Mouse (Mus musculus): ENCODE results near the gene Ripor1.

Ripor1 gene

DNA sequence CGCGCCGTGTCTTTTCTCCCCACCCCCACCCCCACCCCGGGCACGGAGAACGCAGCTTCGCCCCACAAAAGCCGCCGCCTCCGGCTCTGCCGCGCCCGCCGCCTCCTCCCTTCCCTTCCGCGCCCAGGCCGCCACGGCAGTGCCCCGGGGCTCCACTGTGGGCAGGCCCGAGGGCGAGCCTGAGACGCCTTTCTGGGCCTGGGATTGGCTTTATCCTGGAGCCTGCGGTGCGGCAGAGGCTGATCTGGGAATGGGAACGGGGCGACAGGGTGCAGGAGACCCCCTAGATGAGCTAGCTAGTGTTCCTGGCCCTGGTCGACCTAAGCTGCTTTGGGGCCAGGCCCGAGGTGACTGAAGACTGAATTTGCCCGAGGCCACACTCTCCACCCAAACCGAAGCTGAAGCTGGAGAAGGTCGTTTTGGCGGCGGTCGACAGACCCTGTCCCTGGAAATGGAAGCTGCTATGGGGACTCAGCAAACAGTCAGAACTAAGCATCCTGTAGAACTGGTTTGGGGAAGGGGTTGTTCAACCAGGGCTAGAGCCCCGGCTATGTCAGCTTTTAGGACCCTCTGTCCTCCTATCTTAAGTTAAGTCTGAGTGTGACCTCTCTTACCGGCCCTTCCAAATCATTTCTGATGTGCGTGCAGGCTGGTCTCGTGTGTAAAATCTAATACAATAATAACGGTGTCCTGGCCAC is 585 bp downstream of the Ripor1 start:
- DNase-seq (ENCODE audit: low read depth, low spot score) = peak; percentile 68

DNA sequence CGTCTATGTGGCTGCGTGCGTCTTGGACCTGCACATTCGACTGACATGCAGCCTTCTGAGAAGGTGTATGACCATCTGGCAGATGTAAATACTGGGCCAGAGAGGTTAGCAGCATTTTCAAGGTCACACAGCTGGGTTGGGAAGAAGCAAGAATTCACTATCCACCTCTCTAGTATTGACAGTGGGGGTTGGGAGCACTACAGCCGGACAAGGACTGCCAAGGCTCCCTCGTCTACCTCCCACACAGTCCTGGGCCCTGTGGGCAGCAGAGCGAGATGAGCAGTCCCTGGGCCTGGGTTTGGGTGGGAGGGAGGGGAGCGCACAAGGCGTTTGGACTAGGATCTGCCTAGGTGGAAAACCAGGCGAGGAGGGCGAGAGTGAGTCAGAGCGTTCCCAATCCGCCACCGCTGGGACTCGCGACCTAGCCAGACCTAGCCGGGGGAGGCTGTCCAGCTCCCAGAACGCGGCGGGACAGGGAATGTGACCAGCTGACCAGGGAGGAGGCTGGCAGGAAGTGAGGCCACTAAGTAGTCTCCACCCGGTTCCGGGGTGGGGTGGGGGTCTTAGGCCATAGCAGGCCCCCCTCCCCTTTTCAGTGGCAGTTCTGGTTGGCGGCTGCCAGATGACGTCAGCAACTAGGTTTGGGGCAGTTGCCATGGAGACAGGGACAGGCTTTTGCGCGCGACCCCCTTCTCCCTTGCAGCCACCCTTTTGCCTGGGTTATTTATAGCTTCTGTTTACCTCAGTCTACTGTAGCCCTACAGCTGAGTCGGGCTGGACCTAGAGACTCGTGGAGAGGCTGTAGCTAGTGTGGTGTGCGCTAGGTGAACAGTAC is 1.4 kb downstream of the Ripor1 start:
- peak; percentile 76 for DNase-seq (ENCODE audit: low read depth, low spot score)

DNA sequence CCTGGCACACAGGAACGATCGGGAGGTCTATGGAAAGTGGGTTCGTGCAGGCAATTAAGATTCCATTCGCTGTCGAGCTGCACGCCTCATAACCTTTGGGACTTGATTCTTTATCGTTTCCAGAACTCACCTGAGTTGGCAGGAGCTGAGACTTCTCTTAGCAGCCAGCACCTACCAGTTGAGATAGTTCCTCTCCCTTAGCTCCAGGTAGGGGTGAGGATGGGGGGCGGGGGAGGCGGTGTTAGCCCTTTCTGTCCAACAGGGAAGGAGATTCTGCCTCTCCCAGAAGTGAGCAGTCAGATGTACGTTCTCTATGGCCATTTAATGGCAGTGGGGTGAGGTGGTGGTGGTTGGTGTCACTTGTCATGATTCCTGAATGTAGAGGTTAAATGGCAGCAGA is 2.0 kb downstream of the Ripor1 start:
- no peak for DNase-seq (ENCODE audit: low read depth, low spot score)

DNA sequence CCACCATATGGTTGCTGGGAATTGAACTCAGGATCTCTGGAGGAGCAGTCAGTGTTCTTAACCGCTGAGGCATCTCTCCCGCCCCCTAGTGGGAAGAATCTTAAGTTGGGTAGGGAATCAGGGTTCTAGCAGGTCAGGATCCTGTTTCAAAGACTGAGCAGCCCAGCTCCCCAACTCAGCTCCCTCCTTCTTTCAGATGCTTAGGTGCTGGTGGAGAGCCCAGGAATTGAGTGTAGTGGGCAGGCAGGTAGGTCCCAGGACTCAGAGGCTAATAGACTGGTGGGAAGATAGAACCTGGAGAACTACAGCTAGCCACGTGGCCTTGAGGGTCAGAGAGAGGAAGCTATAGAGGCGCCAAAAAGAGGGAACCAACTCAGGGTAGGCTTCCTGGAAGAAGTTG is 2.6 kb downstream of the Ripor1 start:
- peak; percentile 78 for DNase-seq (ENCODE audit: low read depth, low spot score)

DNA sequence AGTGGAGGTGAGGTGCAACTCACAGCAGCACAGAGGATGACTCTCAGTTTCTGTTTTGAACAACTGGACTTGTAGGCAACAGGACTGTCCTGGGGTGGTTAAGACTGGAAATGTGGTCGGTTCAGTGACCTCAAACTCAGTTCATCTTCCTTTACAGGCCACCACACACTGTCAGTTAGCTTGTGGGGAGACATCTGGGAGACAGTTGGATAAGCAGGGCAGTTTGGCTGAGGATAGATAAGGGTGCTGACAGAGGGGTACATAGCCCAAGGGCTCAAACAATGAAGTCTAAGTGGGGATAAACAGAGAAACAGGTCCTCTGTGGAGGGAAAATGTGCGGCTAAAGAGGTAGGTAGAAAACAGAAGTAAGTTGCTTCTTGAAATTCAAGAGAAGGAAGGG is 4.3 kb downstream of the Ripor1 start:
- no peak for DNase-seq (ENCODE audit: low read depth, low spot score)

DNA sequence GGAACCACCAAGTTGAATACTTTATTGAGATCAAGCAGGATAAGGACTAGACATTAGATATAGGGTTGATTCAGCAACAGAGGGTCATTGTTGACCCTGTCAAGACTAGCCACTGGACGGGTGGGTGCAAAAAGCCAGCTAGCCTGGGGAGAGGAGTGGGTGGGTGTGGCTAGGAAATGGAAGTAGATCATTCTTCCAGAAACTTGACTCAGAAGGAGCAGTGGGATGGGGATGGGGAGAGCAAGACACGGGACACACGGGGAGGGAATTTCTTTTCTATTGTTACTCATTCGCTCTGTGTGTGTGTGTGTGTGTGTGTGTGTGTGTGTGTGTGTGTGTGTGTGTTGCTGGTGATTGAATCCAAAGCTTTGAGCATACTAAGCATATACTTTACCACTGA is 4.7 kb downstream of the Ripor1 start:
- no peak for DNase-seq (ENCODE audit: low read depth, low spot score)

DNA sequence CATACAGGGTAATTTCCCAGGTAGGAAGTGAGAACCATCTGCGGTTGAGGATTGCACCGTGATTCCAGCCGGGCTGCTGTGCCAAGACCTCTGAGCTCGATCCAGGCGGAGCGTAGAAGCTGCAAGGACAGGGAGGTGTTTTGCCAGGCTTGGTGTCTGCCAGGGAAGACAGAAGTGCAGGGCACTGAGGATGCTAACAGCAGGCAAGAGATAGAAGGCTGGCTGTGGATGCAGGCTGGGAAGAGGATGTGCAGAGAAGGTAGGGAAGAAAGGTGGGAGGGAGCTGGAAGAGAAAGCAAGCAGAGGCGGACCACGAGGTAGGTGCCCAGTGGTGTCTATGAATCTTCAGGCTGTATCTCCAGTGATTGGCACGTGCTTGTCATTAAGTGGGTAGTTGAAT is 6.8 kb downstream of the Ripor1 start:
- DNase-seq (ENCODE audit: low read depth, low spot score) = no peak

DNA sequence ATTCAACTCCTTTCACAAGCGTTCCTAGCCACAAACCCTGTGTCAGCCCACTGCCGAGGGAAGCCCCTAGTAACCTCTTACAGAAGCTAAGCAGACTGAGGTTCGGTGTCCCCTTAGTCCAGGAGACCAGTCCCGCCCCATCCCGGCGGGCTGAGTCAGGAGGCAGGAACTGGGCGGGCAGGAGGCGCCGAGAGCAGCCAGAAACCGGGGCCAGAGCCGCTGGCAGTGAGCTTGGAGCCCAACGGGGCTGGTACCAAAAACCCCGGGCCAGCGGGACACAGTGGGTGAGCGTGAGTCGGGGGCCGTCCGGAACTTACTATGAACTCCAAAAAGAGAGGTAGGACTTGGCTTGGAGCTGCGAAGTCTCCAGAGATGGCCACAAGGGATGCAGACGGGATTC is 8.0 kb downstream of the Ripor1 start:
- DNase-seq (ENCODE audit: low read depth, low spot score) = peak; percentile 27

DNA sequence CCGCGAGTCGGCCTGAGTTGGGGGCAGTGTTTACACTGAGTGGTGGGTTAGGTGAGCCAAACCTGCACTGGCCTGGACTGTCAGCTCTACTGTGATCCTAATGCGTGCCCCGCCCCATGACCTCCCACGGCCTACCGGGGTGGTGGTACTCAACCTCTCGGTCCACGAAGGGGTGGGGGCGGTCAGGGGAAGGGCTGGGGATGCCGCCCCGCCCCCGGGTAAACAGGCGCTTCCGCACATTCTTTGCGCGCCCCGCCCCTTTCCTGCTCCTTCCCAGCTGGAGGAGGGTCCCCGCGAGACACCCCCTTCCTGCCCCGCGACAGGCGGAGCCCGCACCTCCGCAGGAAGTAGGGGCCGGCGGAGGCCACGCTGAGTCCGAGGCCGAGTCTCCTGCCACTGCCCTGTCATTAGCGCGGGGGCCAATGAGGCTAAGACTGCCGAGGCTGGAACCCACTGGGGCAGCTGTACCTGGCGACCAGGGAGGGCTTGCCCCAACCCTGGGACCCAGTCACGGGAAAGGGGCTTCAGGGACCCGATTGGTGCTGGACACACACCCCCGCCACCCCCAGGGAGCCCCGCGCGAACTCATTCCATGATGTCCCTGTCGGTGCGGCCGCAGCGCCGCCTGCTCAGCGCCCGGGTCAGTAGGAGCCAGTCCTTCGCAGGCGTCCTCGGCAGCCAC is 8.9 kb downstream of the Ripor1 start:
- peak; percentile 66 for DNase-seq (ENCODE audit: low read depth, low spot score)

DNA sequence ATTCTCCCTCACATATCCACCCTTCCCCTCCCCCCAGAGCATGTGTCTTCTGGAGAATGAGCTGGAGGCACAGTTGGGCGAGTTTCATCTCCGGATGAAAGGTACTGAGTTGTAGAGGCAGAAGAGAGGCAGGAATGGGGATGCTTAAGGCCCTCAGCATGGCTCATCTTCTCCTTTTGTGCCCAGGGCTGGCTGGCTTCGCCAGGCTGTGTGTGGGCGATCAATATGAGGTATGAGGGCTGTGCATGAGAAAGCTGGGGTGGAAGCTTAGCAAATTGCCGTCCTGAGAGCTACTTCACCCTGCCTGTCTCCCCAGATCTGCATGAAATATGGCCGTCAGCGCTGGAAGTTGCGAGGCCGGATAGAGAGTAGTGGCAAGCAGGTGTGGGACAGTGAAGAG is 10.9 kb downstream of the Ripor1 start:
- no peak for DNase-seq (ENCODE audit: low read depth, low spot score)

DNA sequence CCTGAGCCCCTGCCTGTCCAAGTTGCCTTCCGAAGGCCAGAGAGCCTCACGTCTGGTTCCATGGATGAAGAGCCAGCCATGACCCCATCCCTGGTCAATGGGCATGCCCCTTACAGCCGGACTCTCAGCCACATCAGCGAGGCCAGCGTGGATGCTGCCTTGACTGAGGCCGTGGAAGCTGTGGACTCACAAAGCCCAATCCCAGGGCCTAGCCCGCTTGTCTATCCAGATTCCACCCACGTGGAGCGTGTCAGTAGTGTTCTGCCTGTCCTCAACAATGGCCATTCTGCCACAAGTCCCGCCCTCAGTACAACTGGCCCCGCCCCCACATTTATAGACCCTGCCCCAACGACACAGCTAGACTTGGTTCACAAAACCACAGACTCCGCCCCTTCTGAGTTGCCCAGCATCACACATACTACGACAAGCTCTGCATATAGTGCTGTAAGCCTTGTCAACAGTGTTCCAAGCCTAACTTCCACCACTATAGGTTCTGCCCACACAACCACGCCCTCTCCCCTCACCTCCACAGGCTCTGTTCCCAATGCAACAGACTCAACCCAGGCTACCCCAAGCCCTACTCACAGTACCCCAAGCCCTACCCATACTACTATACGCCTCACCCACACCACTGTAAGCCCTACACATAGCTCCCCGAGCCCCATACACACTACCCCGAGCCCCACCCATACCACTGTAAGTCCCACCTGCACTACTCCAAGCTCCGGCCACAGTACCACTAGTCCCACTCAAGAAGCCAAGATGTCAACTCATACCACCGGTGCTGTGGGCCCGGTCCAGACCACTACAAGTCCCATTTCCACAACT is 12.6 kb downstream of the Ripor1 start:
- peak; percentile 49 for DNase-seq (ENCODE audit: low read depth, low spot score)

DNA sequence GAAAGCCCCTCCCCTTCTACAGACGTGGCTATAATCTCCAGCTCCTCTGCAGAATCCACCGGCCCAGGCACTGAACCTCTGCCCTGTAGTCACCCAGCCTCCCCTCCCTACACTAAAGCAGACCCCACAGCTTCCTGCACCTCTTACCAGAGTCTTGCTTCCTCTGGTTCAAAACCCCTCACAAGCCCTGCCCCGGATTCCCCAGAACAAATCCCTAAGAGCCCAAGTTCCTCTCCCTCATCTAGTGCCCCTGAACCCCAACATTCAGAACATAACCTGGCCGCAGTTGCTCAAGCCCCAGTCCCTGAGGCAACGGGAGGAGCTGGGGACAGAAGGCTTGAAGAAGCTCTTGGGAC is 13.2 kb downstream of the Ripor1 start:
- no peak for DNase-seq (ENCODE audit: low read depth, low spot score)

DNA sequence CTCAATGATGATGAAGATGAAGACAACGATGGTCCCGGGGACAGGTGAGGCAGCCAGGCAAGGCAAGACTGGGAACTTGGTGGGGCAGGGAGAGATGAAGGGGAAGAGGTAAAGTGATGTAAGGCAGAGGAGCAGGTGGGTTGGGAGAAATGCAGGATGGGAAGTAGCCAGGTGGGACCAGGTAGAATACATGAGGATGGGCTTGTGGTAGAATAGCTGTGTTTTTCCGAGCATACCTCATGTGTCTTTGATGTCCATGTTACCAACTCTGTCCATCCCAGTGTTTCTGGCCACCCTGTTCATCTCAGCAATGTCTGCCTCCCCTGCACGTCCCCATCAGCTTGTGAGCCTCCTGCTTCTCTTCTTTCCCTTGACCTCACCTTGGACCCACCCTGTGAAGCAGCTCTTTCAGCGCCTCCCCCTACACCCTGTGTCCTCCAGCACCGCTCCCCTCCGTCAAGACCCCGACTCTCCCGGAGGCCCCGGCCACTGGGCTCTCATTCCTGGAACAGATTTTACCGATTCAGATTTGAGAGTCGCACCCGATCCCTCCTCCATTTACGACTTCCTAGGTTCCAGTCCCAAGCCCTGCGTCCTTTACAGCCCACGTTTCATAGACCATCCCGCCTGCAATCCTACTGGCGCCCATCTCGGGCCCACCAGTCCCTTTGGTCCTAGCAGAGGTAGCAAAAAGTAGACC is 14.0 kb downstream of the Ripor1 start:
- DNase-seq (ENCODE audit: low read depth, low spot score) = no peak

DNA sequence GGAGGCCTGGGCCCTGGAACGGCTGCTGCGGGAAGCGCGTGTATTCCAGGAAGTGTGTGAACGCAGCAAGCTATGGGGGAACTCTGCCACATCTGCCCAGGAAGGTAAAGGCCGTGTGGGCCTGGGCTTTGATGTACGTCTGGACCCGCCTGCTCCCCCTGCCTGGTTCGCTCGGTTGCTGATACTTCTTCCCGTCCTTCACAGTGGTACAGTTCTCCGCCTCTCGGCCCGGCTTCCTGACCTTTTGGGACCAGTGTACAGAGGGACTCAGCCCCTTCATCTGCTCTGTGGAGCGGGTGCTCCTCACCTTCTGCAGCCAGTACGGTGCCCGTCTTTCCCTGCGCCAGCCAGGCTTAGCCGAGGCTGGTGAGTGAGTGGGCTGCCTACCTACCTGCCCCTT is 15.2 kb downstream of the Ripor1 start:
- no peak for DNase-seq (ENCODE audit: low read depth, low spot score)

DNA sequence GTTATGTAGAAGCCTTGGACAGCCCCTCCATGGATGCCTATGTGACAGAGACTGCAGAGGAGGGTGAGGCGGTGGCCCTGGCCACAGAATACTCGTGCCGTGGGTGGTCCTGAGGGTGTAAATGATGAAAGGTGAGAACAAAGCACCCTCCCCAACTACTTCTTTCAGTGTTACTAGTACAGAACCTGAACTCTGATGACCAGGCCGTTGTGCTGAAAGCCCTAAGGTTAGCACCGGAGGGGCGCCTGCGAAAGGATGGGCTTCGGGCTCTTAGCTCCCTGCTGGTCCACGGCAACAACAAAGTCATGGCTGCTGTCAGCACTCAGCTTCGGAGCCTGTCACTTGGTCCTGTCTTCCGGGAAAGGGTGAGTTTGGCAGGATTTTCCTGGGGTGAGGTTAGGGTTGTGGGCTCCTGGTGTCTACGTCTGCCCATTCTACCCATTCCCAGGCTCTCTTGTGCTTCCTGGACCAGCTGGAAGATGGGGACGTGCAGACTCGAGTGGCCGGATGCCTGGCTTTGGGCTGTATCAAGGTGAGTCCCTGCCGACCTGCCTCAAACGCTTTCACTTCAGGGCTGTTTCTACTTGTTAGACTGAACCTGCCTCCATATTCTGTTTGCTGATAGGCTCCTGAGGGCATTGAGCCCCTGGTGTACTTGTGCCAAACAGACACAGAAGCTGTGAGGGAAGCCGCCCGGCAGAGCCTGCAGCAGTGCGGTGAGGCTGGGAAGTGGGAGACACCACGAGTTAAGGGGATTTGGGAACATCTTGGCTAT is 16.1 kb downstream of the Ripor1 start:
- no peak for DNase-seq (ENCODE audit: low read depth, low spot score)

DNA sequence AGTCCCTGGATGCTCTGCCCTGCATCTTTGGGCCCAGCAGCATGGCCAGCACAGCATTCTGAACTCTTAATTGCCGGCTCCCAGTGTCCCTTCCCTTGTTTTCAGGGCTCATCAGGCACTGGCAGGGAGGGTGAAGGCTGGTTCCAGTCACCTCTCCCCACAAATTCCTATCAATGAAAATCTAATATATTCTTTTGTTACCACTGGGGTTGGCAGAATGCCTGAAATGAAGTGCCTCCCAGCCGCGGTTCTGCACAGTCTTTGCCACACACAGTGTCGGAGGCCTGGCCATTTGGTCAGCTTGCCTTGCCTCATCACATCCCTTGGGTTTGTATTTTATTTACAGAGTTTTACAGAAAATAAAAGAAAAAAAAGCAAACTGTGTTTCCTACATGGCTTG is 16.8 kb downstream of the Ripor1 start:
- no peak for DNase-seq (ENCODE audit: low read depth, low spot score)

DNA sequence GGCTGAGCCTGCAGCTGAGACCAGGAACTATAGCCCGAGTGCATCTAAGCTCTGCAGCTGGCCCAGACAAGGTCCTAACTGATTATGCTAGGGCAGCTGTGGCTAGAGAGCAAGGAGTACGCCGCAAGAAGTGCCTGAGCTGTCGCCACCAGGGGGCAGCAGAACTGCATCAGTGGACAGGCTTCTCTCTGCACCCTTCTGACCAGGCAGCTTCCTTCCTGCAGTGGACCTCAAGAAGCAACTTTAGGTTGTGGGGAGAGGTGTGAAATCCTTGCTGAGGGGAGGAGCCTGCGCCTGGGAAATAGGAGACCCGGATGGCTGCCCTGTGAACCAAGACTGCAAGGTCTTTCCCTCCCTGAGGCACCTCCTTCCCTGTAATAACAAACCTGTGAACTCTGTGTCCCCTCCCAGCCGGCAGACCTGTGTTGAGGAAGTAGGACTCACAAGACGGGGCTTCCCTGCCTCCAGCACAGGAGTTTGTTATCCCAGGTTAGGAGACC is 17.4 kb downstream of the Ripor1 start:
- DNase-seq (ENCODE audit: low read depth, low spot score) = peak; percentile 96

DNA sequence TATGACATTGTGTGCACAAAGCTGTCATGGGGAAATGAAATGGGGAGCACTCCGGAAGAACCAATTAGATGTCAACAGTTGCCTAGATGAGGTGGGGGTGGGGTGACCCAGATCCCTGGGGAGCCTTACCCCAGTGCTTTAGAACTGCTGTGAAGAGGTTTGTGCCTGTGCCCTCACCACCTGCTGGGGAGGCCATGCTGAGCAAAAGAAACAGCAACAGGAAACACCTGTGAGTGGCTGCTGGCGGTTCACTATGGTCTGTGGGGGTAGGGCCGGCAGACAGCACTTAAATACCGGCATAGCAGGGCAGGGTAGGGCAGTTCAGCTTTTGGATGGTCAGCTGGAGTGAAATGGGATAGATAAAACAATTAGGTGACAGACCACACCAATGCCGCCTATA is 18.1 kb downstream of the Ripor1 start:
- peak; percentile 92 for DNase-seq (ENCODE audit: low read depth, low spot score)

DNA sequence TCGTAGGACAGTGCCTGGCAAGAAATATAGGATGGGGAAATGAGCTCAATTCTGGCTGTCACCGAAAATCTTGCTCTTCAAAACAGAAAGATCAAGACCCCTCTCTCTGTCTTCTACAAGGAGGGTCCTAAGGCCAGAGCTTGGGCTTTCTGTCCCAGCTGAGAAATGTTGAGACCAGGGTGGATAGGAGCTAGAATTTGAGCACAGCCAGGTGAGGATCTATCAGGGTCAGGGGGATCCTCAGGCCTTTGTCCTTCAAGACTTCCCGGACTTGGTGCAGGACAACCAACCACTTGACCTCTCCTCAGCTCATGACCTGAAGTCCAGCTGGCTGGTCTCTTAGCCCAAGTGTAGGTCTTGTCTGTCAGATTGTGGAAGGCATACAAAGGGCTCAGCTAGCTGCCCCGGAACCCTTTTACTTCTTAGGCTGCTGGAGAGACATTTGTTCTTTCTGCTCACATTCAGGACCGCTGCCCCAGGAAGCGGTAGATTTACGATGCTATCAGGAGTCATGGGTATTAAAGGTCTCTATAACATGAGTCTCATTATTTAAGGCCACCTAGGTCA is 18.7 kb downstream of the Ripor1 start:
- DNase-seq (ENCODE audit: low read depth, low spot score) = peak; percentile 39

DNA sequence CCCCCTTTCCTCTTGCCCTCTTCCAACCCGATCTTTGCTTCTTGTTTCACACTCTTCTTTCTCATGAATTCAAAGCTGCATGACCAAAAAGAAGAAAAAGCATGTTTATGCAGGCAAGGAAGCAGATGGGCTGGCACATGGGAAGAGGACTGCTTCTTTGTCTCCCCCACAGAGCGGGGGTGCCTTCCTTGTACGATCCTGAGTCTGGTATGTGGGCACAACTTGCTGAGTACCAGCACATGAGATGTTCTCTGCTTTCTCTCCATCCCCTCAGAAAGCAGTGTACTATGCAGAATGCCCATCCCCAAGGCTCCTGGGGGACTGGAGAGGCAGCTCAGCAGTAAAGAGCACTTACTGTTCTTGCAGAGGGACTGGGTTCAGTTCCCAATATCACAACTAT is 19.3 kb downstream of the Ripor1 start:
- DNase-seq (ENCODE audit: low read depth, low spot score) = no peak
